Mouse (Mus musculus): ENCODE results near the gene Prpf19. TPM values are rescaled to one million over a fixed set of nuclear protein-coding genes. Genes with fewer than 3 reads are reported as not detected.

Gene Prpf19
- polyA plus RNA-seq, 1 experiment = 4.1 TPM

GRCm38 (mm10) chr19:10868623-10869141, 26.3 kb upstream of the Prpf19 start:
- H3K36me3 ChIP-seq (ENCODE audit: control insufficient read depth) = peaks cover 26% of the 10 kb centered on the region
- TF ChIP-seq GATA1 (IDR thresholded peaks at IDR 0.05; ENCODE audit: low read length) (no peak), TAL1 (IDR thresholded peaks at IDR 0.05; ENCODE audit: low read length) (no peak)
- H3K4me1 ChIP-seq (ENCODE audit: control insufficient read depth) = peaks cover 5% of the 10 kb centered on the region
- H3K27me3 ChIP-seq (ENCODE audit: control insufficient read depth) = peaks cover 25% of the 10 kb centered on the region
- no peak overlapping the region for H3K4me3 ChIP-seq (replicated peaks)
- no peaks in the 10 kb centered on the region for H3K9me3 ChIP-seq (ENCODE audit: control insufficient read depth, low read length)

- TF ChIP-seq GATA1 (IDR thresholded peaks at IDR 0.05; ENCODE audit: low read length) (no peak), TAL1 (IDR thresholded peaks at IDR 0.05; ENCODE audit: low read length) (no peak)
- Histone ChIP-seq H3K4me1 (ENCODE audit: control insufficient read depth) (peaks cover 5% of the 10 kb centered on the region), H3K27me3 (ENCODE audit: control insufficient read depth) (peaks cover 25% of the 10 kb centered on the region), H3K9me3 (ENCODE audit: control insufficient read depth, low read length) (no peaks in the 10 kb centered on the region), H3K4me3 (replicated peaks) (peak overlapping the region; percentile 43), H3K36me3 (ENCODE audit: control insufficient read depth) (peaks cover 33% of the 10 kb centered on the region)
Observed at GRCm38 (mm10) chr19:10869241-10869885, 25.7 kb upstream of the Prpf19 start.

- TF ChIP-seq GATA1 (IDR thresholded peaks at IDR 0.05; ENCODE audit: low read length) = no peak
- no peak for TF ChIP-seq TAL1 (IDR thresholded peaks at IDR 0.05; ENCODE audit: low read length)
- Histone ChIP-seq H3K4me1 (ENCODE audit: control insufficient read depth) (peaks cover 5% of the 10 kb centered on the region), H3K9me3 (ENCODE audit: control insufficient read depth, low read length) (no peaks in the 10 kb centered on the region), H3K4me3 (replicated peaks) (peak within 1 kb of the TSS; percentile 43), H3K27me3 (ENCODE audit: control insufficient read depth) (peaks cover 25% of the 10 kb centered on the region), H3K36me3 (ENCODE audit: control insufficient read depth) (peaks cover 33% of the 10 kb centered on the region)
Observed at GRCm38 (mm10) chr19:10869886-10870527, 25.0 kb upstream of the Prpf19 start, which contains the start of gene Tmem132a. Tmem132a (minus strand) TSS chr19:10869940.

GRCm38 (mm10) chr19:10870676-10871075, 24.4 kb upstream of the Prpf19 start:
- TF ChIP-seq TAL1 (IDR thresholded peaks at IDR 0.05; ENCODE audit: low read length) = no peak
- TF ChIP-seq GATA1 (IDR thresholded peaks at IDR 0.05; ENCODE audit: low read length) = no peak
- Histone ChIP-seq H3K36me3 (ENCODE audit: control insufficient read depth) (peaks cover 33% of the 10 kb centered on the region), H3K27me3 (ENCODE audit: control insufficient read depth) (peaks cover 25% of the 10 kb centered on the region), H3K4me3 (replicated peaks) (no peak overlapping the region), H3K9me3 (ENCODE audit: control insufficient read depth, low read length) (no peaks in the 10 kb centered on the region), H3K4me1 (ENCODE audit: control insufficient read depth) (peaks cover 5% of the 10 kb centered on the region)

GRCm38 (mm10) chr19:10871328-10871961, 23.6 kb upstream of the Prpf19 start:
- peaks cover 25% of the 10 kb centered on the region for H3K27me3 ChIP-seq (ENCODE audit: control insufficient read depth)
- peaks cover 5% of the 10 kb centered on the region for H3K4me1 ChIP-seq (ENCODE audit: control insufficient read depth)
- no peak overlapping the region for H3K4me3 ChIP-seq (replicated peaks)
- no peaks in the 10 kb centered on the region for H3K9me3 ChIP-seq (ENCODE audit: control insufficient read depth, low read length)
- H3K36me3 ChIP-seq (ENCODE audit: control insufficient read depth) = peaks cover 33% of the 10 kb centered on the region
- TF ChIP-seq TAL1 (IDR thresholded peaks at IDR 0.05; ENCODE audit: low read length) (no peak), GATA1 (IDR thresholded peaks at IDR 0.05; ENCODE audit: low read length) (no peak)

GRCm38 (mm10) chr19:10878201-10878837, 16.7 kb upstream of the Prpf19 start:
- H3K36me3 ChIP-seq (ENCODE audit: control insufficient read depth) = peaks cover 11% of the 10 kb centered on the region
- H3K4me3 ChIP-seq (replicated peaks) = no peak overlapping the region
- H3K27me3 ChIP-seq (ENCODE audit: control insufficient read depth) = no peaks in the 10 kb centered on the region; the same call in 1 of the 2 replicates
- H3K9me3 ChIP-seq (ENCODE audit: control insufficient read depth, low read length) = no peaks in the 10 kb centered on the region
- TF ChIP-seq GATA1 (IDR thresholded peaks at IDR 0.05; ENCODE audit: low read length) (no peak), TAL1 (IDR thresholded peaks at IDR 0.05; ENCODE audit: low read length) (no peak)
- peaks cover 26% of the 10 kb centered on the region for H3K4me1 ChIP-seq (ENCODE audit: control insufficient read depth)

- TF ChIP-seq GATA1 (IDR thresholded peaks at IDR 0.05; ENCODE audit: low read length) (no peak), TAL1 (IDR thresholded peaks at IDR 0.05; ENCODE audit: low read length) (no peak)
- no peaks in the 10 kb centered on the region for H3K9me3 ChIP-seq (ENCODE audit: control insufficient read depth, low read length)
- H3K4me3 ChIP-seq (replicated peaks) = peak overlapping the region; percentile 72
- peaks cover 26% of the 10 kb centered on the region for H3K4me1 ChIP-seq (ENCODE audit: control insufficient read depth)
- no peaks in the 10 kb centered on the region for H3K36me3 ChIP-seq (ENCODE audit: control insufficient read depth)
- H3K27me3 ChIP-seq (ENCODE audit: control insufficient read depth) = no peaks in the 10 kb centered on the region; the same call in 1 of the 2 replicates
Observed at GRCm38 (mm10) chr19:10880085-10880974, 14.7 kb upstream of the Prpf19 start.

GRCm38 (mm10) chr19:10880975-10881425, 14.0 kb upstream of the Prpf19 start:
- Histone ChIP-seq H3K4me3 (replicated peaks) (peak overlapping the region; percentile 72), H3K4me1 (ENCODE audit: control insufficient read depth) (peaks cover 26% of the 10 kb centered on the region), H3K9me3 (ENCODE audit: control insufficient read depth, low read length) (no peaks in the 10 kb centered on the region), H3K27me3 (ENCODE audit: control insufficient read depth) (no peaks in the 10 kb centered on the region; the same call in 1 of the 2 replicates), H3K36me3 (ENCODE audit: control insufficient read depth) (no peaks in the 10 kb centered on the region)
- TF ChIP-seq TAL1 (IDR thresholded peaks at IDR 0.05; ENCODE audit: low read length) = no peak
- TF ChIP-seq GATA1 (IDR thresholded peaks at IDR 0.05; ENCODE audit: low read length) = no peak
